Mouse (Mus musculus): ENCODE data around the gene Pigyl.

The Pigyl gene

GRCm38 (mm10) chr9:22196412-22196811 is 39.8 kb downstream of the Pigyl start:
- DNase-seq (ENCODE audit: low spot score in 2 of 2): no peak

Measured in urinary bladder, postnatal 4 days (tissue).